Mouse (Mus musculus) thymus, postnatal 10 days (tissue): Measurements from ENCODE around the gene Tubgcp2.
A peak's percentile ranks its signal among the peaks of the same experiment; 100 is the strongest.

ENCODE experiments used
- DNase-seq, 2 experiments: peaks; one replicate each; pipeline ENCODE4 v3.0.0; 2021; ENCODE audit warnings: low spot score in 2 of 2

Gene Tubgcp2

DNA sequence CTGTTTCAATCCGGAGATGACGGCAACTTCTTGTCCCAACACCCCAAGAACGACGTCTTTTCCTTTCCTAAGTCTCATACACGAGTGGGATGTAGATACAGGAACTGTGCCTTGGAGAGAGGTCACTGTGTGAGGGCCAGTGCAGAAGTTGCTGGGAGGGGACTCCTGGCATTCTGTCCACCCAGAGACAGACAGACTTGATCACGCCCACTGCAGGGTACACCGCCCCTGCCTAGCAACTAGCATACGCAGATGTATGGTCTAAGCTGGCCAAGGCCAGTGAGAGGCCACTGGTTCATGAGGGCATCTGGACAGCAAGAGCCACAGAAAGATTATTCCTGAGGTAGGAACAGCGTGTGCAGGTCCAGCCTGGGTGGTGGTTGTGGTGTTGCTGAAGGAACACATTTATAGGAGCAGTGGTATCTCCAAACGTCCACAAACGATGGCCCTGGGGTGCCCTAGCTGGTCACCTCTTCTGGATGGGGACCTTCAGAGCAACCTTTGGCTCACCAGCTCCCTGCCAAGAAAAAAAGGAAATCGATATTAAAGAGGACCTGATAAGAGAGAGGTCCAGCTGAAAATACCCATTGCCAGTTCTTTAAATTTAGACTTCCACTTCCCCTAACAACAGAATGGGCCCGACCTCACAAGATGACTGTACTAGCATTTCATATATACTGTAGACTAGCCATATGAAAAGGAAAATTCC is 57.3 kb downstream of the Tubgcp2 start:
- no peak for DNase-seq

DNA sequence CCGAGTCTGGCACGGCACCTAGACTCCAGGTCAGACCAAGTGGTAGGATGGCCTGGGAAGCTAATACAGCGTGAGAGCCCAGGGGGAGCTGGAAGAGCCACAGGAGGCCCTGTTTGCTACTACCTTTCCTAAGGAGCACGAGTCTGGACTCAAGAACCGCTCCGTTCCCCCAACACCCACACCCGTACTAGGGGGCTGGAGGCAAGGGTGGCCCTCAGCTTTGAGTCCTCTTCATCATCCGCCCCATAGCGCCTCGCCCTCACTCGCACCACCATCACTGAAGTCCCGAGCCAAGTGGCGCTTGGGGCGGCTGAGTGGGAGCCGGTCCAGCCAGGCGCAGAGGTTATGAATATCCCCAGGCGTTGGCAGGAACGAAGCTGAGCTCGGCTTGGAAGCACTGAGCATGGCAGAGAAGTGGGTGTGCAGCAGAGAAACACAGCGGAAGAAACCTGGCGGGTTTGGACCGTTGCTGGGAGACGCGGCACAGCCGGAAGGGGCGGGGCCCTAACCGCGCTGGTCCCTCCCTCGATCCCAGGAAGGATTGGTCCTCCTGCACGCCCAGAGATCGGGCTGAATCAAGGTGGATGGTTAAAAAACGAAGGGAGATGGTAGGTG is 58.1 kb downstream of the Tubgcp2 start, which contains the start of gene 6430531B16Rik:
6430531B16Rik (minus strand) TSS at position 478 of the 615 bp plus-strand sequence.
- DNase-seq, result peak; percentile 54 to 67

DNA sequence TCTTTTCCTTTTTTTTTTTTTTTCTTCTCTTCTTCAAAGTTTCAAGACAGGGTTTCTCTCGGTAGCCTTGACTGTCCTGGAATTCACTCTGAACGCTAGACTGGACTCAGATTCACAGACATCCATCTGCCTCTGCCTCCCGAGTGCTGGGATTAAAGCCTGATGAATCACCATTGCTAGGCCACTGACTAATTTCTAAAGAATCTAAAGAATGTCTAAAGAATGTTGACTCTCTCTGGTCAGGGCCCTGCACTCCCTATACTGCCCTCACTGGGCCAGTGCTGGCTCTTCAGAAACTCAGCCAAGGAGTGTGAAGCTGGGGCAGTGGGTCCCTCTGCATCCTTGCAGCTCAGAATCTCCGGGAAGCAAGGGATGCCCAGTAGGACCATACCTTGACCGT is 61.0 kb downstream of the Tubgcp2 start:
- DNase-seq, result no peak

DNA sequence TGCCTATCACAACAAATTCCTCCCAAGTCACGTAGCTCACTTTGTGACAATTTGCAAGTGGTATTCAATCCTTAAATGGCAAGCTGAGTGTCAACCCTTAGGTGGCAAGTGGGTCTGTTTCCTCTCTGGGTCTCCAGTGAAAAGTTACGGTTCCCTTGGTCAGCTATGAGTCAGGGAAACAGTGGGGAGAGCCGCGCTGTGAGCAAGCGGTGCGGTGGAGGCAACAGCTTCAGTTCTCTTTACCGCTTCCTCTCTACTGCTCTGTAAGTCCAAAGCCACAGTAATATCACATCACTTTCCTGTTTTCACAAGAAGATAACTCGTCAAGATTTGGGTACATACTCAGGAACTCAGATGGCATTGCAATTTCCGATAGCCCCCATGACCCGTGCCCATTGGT is 62.2 kb downstream of the Tubgcp2 start:
- DNase-seq, result no peak

DNA sequence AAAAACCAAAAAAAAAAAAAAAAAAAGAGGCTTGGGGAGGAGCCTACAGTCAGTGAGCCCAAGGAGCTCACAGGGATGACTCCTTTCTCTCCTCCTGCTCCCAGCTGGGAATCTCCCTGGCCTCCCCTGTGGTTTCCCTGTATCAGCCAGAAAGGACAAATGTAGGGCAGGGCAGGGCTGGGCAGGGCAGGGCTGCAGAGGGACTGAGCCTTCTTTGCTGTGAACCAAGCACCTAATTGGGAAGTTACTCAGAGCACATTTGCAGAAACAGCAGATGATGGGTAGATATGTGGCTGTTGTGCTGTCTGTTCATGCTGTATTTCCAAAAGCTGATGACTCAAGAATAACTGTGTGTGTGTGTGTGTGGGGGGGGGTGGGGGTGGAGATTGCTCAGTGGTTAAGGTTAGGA is 63.5 kb downstream of the Tubgcp2 start:
- no peak for DNase-seq

DNA sequence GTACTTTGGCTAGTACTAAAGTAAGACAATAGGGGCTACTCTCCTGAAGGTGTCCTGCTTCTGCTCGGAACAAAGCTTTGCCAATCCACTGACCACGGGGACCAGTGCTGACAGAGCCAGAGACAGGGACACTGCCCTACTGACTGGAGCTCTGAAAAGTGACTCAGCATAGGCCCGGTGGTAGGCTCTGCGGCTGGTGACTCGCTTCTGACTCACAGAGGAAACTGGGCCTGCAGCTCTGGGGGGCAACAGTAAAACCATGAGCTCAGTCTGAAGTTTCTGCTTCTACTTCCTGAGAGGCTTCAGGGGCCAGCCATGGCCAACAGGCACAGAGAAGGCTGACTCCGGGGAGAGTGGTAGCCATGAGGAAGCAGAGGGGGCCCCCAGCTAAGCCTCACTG is 65.0 kb downstream of the Tubgcp2 start:
- no peak for DNase-seq

DNA sequence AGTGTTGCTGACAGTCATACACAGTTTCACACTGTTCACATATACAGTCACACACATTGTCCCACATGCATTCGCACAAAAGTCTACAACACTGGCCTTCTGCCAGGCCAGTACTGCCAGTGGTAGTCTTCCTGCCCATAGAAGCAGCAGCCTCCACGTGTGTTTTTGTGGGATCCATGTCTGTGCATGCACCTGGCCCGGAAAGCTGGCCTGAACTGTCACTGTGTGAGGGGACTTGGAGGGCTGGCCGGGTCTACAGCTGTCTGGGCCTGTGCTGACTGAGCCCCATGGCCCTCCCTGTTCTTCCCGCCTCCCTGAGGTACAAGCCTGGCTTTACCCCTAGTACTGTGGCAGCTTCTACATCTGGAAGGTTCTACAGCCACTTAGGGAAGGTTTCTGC is 65.5 kb downstream of the Tubgcp2 start:
- DNase-seq, result no peak

DNA sequence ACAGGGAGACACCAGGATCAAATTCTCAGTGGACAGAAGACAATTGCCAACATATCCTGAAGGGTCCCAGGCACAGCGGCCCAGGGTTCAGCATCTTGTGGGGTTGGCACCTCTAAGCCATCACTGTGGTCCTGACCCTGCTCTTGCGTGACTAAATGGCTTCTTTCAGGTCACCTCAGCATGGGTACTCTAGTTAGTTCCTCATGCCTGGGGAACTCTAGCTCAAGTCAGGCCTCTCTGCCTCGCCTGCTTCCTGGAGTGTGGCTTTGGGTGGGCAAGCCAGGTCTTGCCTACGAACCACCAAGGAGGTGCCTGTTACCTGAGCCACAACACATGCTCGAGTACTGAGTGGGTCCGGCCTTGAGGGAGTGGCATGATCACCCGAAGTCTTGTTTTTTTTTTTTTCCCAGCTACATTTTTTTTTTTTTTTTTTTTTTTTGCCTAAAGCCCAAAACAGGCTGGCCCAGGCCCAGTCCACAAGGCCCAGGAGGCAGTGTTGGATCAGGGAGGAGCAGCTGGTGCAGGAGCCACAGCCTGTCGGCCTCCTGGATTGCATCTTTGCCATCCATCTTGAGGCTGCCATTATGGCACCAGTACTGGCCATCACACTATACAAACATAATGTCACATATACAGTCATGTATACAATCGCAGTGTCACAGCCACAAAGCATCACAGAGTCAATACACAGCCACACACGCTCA is 66.1 kb downstream of the Tubgcp2 start:
- no peak for DNase-seq

DNA sequence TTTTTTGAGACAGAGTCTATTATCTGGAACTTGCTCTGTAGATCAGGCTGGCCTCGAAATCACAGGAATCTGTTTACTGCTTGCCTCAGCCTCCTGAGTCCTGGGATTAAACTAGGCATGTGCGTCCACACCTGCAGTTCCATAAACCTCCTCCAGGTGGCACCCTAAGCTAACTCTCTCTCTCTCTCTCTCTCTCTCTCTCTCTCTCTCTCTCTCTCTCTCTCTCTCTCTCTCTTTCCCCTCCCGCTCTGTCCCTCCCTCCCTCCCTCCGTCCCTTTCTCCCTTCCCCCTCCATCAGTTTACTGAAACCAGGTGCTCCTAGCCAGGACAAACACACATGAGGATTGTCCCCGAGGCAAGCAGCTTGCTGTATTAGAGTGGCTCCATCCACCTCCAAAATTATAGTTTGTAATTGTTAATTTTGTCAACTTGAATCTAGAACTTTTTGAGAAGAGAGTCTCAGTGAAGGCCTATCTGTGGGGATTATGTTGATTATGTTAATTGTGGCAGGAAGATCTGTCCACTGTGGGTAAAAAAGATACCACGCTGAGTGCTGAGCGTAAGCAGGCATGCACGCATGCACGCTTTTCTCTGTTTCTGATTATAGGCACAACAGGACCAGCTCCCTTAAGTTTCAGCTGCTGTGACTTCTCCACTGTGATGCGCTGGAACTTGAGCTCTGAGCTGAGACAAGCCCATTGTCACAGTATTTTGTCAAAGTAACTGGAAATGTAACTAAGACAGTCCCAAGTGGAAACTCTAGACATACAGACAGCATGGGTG is 66.9 kb downstream of the Tubgcp2 start:
- DNase-seq, result peak; percentile 55 to 79

DNA sequence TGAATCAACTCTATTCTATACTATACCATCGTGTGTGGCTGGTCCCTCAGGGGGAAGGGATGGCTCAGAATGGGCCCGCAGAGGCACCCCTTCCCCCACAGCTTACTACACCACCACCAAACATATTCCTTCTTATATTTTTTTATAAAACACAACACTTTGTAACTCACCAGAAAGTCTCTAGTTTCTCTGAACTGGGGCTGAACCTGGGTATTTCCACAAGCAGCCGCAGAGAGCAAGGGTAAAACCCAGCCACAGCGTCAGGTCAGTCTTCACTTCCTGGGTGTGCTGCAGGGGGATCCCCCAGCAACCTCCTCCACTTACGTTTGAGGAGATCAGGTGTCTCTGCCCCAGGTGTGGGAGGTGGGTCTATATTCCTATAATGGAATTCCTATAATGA is 68.0 kb downstream of the Tubgcp2 start:
- no peak for DNase-seq

DNA sequence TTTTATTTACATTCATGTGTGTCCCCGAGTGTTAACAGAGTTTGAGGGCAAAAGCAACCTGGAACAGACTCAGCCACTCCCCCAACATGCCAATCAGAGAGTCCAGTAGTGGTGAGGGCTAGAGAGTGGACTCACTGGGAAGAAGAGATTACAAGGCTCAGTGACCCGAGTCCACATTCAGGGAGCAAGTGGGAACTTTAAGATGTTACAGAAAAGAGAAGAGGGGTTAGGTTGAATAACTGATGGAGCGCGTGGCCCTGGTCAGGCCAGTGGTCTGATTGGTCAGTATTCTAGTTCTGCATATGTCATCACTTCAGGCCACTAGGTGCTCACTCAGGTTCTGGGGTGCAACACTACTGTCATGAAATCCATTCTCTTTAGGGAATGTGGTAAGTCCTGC is 69.3 kb downstream of the Tubgcp2 start:
- DNase-seq, result no peak

DNA sequence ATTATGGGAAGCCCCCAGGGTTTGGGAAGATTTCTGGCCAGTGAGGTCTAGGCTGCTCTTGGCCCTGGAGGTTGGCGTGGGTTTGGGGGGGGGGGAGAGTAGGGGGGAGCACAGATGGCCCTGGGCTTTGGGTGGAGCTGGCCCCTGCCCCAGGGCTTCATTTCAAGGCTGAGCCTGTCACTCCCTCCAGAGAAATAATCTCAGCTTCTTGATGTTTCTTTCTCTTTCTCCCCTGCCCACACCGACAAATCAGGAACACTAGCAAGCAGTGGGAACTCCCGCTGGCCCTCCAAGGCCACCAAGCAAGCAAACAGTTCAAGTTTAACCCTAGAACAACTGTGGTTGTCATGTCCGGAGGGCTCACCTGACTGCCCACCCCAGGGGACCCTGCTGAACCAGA is 72.7 kb downstream of the Tubgcp2 start:
- DNase-seq, result no peak

DNA sequence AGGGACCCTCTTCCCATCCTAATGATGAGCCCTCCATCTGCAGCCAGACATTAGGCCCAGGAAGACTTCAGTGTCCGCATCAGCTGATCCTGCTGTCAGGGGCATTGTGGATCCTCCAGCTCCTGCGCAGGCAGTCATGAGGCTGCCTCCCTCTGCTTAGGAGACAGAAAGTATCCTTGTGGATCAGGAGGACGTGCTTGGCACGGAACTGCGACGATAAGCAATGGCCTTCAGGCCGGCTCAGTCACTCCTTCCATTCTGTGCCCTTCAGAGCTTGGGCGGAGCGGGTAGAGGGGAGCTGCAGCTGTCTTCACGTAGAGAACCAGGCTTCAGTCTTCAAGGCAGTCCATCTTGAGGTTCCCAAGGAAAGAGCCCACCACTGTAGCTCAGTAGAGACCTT is 75.3 kb downstream of the Tubgcp2 start:
- DNase-seq, result no peak

DNA sequence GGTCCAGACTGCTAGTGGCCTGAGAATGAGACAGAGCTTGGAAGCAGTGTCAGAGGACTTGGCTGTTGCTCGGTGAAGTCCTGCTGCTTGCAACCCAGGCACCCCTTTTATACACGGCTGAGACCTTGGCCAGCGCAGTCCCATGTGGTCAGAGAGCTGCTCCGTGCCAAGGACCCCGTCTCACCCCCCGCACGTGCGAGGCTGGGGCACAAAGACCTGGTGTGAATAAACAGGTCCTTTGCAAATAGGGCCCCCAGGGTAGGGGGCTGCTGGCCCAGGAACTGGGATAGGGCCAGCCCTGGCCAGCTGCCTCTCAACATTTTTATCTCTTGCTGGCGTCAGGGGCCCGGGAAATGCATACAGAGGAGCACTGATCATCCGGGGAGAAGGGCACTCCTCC is 78.5 kb downstream of the Tubgcp2 start:
- DNase-seq, result no peak

DNA sequence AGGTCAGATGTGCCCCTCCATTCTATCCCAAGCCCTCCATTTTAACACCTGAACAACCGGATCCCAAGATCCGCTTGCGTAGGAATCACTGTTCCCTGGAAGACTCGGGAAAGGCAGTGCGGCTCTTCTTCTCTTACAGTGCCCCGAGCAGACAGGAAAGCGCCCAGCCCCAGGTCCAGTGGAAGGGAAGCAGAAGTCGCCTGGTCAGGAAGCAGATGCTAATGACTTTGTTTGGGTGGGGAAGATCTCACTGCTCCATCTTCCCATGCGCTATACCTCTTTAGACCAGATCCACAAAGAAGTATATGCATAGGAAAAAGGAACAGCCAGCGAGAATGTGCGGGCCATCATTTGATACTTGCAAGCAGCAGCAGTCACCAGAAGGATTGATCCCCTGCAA is 79.0 kb downstream of the Tubgcp2 start:
- no peak for DNase-seq

DNA sequence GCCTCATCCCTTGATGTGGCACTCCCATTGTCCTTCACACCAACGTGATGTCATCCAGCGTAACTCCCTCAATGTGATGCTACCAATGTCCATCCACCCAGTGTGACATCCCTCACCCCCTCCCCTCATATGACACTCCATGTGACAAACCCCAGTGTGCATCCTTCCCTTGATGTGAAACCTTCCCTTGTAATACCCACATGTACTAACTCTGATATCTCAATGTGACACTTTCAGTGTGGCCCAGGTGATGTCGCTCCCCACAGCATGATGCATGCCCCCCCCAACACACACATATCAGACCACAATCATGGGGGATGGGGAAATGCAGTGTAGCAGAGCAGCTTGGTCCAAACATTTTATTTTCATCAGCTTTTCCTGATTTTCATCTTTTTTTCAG is 79.8 kb downstream of the Tubgcp2 start:
- DNase-seq, result no peak

DNA sequence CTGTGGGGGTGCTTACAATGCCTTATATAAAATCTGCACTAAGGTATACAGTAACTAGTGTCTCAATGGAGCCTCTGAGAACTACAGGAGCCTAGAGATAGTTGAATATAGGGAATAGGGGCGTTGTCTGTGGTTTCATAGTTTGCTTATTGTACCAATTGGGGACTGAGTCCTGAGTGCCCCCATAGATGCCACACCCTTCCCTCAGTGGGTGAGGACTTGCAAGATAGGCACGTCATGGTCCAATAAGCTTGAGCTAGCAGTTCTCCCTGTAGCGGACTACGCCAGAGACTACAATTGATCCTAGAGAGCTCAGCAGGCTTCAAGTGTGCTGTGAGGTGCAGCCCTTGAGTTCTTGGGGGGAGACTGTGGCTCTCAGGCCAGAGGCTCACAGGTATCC is 81.0 kb downstream of the Tubgcp2 start:
- no peak for DNase-seq

DNA sequence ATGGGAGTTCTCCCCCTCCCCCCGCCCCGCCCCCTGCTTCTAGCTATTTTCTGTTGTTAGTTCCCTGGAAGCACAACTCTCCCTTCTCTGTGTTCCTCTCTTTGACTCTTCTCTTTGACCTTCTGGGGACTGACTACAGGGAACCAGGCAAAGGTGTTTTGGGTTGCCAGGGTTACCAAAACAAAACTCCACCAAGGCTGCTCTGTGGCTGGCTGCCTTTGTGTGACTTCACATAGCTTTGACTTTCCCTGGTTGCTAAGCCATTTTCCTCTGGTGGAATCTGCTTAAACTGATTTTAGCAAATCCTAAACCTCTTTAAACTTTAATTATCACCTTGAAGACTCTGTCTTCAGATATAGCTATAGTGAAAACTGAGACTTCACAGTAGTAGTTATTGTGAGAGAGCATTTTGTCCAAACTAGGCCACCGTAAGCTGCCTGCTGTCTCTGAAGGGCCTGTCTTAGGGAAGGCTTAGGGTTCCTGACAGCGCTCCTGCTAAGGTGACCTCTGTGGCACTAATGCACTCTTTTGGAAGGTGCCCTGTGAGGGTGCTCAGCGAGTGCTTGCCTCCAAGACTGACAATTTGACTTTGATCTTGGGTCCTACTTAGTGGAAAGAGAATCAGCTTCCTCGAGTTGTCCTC is 84.4 kb downstream of the Tubgcp2 start:
- DNase-seq, result no peak

DNA sequence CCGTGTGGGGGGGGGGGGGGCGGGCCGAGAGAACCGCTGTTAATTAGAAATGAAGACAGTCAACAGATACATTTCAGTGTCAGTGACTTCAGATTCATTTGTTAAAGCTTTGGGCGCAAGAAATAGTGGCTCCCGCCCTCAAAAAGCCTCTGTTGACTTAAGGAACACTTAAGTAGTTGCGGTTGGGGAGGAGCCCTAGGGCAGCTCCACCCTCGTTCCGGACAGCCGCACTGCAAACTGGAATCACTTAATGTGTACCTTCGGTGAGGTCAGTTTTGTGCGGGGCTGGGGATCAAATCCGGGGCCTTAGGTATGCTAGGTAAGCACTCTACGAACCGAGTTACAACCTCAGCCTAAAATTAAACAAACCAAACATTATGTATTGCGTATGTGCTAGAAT is 85.4 kb downstream of the Tubgcp2 start:
- DNase-seq, result no peak

DNA sequence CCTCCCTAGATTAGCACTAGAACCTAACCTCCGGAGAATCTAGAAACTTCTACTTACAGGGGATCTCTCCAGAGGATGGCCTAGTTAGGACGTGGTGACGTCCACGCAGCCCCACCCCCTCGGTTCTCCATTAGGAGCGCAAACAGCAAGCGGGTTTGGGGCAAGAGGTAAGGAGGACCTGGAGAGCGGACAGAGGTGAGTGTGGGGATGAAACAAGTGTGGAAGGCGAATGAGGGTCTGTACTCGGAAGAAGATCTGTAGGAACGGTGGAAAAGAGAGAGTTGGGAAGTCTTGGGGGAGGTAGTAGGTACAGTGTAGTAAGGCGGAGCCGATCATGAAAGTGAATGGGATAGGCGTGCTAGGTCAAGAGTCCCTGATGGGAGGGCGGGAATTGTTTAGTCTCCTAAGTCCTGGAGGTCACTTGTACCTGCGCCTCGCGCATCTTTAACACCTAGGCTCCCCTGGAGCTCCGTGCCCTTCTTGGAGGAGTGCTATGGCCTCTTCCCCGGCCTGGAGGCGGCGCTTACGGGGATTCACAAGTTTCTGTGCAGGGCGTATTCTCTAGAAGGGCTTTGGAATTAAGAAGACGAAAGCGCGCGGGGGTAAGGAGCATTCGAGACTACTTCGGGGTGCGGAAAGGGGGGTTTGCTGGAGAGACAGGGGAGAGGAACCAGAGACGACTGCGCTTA is 86.0 kb downstream of the Tubgcp2 start:
- DNase-seq, result no peak

DNA sequence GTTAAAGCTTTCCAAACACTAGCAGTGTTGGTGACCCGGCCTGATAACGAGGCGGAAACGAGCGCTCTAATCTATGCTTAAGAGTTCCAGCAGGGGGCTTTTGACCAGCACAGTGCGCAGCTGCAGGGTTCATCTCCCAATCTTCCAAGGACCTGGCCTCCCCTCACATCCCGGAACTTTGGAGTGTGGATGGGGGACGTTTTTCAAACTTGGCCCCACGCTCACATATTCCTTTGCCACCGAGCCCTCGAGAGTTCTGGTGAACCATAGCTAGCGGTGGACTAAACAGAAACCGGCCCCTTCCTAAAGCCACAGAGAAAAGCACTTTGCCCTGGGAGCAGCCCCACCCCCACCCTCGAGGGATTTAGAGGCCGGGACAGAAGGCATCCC is 86.6 kb downstream of the Tubgcp2 start:
- peak in 1 of 2 experiments; percentile 26 for DNase-seq
